Mouse (Mus musculus) activated CD4-positive, CD25-positive, alpha-beta regulatory T cell, adult 9 weeks (primary cell): ENCODE results near the gene Olfr705. TPM values are rescaled to one million over a fixed set of nuclear protein-coding genes. Genes with fewer than 3 reads are reported as not detected.

Experiments
- polyA plus RNA-seq: library from polyadenylated mRNA; unstranded; fragments of 100-300 nt; shearing (Covaris generic); gene quantifications from one replicate; pipeline ENCODE4 v1.2.1, GENCODE M21; 2017

Olfr705 gene
- not detected for polyA plus RNA-seq

DNA sequence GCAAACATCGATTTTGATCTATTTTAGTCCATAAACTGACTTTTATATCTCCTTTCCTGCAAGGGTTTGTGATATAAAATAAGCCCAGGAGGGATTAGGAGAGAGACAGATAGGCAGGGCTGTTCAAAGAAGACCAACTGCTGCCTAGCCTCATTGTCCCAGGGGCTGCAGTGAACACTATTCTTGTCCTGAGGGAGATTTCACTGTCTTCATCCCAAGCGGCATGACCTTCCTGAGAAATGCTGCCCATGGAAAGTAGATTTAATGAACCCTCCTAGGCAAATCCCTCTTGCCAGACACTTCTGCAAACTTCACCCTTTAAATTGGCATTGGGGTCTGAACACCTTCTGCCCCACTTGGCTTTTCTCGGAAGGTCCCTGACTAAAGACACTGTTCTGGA lies at the start of gene Olfr705:
TSS of gene Olfr705 (minus strand) at position 101 of the 400 bp plus-strand sequence.

DNA sequence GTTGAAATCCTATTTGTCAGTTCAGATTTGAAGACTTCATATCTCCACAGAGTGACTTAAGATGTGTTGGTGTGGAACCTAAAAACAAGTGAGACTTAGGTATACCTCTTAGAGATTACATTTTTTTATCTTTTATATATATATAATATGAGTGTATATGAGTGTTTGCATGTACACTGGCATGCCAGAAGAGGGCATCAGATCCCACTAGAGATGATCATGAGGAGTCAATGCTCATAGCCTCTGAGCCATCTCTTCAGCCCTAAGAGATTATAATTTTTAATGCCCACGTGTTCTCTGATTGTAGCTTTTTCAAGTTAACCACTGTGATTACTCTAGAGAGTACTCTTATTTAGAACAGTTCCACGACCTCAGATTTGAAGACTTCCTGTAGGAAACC lies 31.0 kb upstream of the Olfr705 start, which contains the start of gene Olfr1532-ps1:
TSS of gene Olfr1532-ps1 (plus strand) at position 326 of the 400 bp plus-strand sequence.

DNA sequence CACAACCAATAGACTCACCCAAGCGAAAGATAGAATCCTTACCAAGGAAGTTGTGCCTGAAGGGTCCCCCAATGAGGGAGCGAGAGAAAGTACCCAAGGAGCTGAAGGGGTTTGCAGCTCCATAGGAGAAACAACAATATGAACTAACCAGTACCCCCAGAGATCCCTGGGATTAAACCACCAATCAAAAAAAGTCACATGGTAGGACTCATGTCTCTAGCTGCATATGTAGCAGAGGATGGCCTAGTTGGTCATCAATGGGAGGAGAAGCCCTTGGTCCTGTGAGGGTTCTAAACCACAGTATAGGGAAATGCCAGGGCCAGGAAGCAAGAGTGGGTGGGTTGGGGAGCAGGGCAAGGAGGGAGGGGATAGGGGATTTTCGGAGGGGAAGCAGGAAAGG lies 24.4 kb upstream of the Olfr705 start, which contains the start of gene Olfr707:
TSS of gene Olfr707 (minus strand) at position 101 of the 400 bp plus-strand sequence.

DNA sequence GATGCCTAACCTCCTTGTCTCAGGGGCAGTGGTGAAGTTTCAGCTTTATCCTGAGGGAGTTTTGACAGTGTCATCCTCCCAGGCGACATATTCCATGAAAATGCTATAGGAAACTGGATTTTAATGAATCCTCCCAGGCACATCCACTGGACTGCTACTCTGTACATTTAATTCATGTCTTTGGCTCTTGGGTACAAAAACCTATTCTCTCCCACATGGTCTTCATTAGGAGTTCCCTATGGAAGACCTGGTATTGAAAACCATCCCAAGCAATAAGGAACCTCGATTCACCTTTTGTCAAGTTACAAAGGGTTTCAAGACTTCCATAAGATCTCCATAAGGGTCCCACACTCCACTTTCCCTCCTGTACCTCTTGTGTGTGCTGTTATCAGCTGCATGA lies 11.4 kb upstream of the Olfr705 start, which contains the start of gene Olfr706:
TSS of gene Olfr706 (minus strand) at position 101 of the 400 bp plus-strand sequence.

DNA sequence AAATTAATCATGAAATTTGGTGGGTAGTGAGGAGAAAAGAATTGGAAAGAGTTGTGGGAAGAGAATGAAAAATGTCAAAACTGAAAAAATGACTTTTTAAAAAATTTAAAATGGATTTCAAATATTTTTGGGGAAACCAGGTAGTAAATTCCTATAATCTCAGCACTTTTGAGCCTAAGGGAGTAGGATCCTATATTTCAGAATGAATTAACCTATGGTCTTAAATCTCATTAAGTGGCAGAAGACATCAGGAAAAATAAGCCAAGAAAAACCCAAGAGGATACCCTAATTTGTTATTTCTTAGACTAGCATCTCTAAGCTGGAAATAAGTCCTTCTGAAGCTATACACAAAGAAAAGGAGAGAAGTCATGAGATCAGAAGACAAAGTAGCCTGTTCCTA lies 13.8 kb downstream of the Olfr705 start, which contains the start of gene Olfr704:
TSS of gene Olfr704 (plus strand) at position 301 of the 400 bp plus-strand sequence.

DNA sequence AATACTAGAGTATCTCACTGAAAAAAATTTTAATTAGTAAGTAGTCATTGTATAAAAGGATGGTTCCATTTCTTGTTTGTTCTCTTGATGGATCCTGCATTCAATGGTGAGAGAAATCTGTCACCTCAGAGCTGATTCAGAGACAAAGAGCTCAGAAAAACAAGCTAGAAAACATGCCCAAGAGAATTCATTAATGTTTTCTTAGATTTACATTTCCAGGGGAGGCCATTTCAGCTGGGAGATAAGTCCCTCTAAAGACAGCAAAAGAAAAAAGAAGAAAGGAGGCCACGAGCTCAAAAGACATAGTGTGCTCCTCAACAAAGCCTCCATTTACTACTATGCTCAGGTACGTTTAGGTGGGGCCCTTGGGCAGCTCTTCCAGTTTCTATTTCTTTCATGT lies 33.6 kb downstream of the Olfr705 start, which contains the start of gene Olfr703:
TSS of gene Olfr703 (plus strand) at position 301 of the 400 bp plus-strand sequence.

DNA sequence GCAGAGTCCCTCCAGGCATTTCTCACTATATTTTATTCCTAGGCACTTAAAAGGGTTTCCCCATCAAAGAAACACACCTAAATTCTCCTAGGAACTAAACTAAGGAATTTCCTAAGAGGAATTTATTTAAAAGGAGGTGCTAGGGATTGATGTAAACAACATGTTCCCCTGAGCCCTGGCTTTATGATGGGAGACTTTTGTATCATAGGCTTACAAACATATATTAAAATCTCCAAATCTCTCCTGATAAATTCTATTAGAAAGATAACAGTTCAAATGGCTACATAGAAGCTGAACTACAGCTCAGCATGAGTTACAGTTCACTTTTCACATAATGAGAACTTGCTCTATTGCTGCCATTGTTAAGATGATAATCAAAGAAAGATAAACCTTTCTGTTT lies 42.9 kb downstream of the Olfr705 start, which contains the start of gene Olfr702:
TSS of gene Olfr702 (minus strand) at position 101 of the 400 bp plus-strand sequence.

Other genes starting within 250 kb of the Olfr705 start
- not detected for gene Olfr693, start 196.3 kb downstream of the Olfr705 start, polyA plus RNA-seq
- not detected for gene Olfr694, start 185.1 kb downstream of the Olfr705 start, polyA plus RNA-seq
- gene Olfr695, start 160.5 kb downstream of the Olfr705 start, polyA plus RNA-seq = not detected
- not detected for gene Olfr697, start 134.4 kb downstream of the Olfr705 start, polyA plus RNA-seq
- not detected for gene Olfr698, start 121.5 kb downstream of the Olfr705 start, polyA plus RNA-seq
- gene Olfr699, start 83.7 kb downstream of the Olfr705 start, polyA plus RNA-seq = not detected
- gene Olfr700, start 68.1 kb downstream of the Olfr705 start, polyA plus RNA-seq = not detected
- not detected for gene Olfr701, start 62.8 kb downstream of the Olfr705 start, polyA plus RNA-seq
- not detected for gene Olfr702, start 43.0 kb downstream of the Olfr705 start, polyA plus RNA-seq
- not detected for gene Olfr703, start 33.5 kb downstream of the Olfr705 start, polyA plus RNA-seq
- not detected for gene Olfr704, start 13.7 kb downstream of the Olfr705 start, polyA plus RNA-seq
- not detected for gene Olfr706, start 11.3 kb upstream of the Olfr705 start, polyA plus RNA-seq
- gene Olfr707, start 24.4 kb upstream of the Olfr705 start, polyA plus RNA-seq = not detected
- not detected for gene Olfr1532-ps1, start 31.1 kb upstream of the Olfr705 start, polyA plus RNA-seq
- gene Olfr709-ps1, start 55.3 kb upstream of the Olfr705 start, polyA plus RNA-seq = not detected
- not detected for gene Olfr710, start 71.4 kb upstream of the Olfr705 start, polyA plus RNA-seq
- not detected for gene Olfr6, start 87.0 kb upstream of the Olfr705 start, polyA plus RNA-seq
- gene Olfr711, start 98.6 kb upstream of the Olfr705 start, polyA plus RNA-seq = not detected
- not detected for gene Olfr2, start 129.2 kb upstream of the Olfr705 start, polyA plus RNA-seq
- gene Olfr713, start 154.3 kb upstream of the Olfr705 start, polyA plus RNA-seq = not detected
- gene Olfr714, start 194.1 kb upstream of the Olfr705 start, polyA plus RNA-seq = not detected
- gene Olfr17, start 216.3 kb upstream of the Olfr705 start, polyA plus RNA-seq = not detected
- gene Olfr715b, start 233.5 kb upstream of the Olfr705 start, polyA plus RNA-seq = not detected